Mouse (Mus musculus): ENCODE data around the gene Cadm3. TPM values are rescaled to one million over a fixed set of nuclear protein-coding genes. Genes with fewer than 3 reads are reported as not detected.
A peak's percentile ranks its signal among the peaks of the same experiment; 100 is the strongest.

The Cadm3 gene
- polyA plus RNA-seq, 1 experiment from 2014 or later = 50.0 TPM

DNA sequence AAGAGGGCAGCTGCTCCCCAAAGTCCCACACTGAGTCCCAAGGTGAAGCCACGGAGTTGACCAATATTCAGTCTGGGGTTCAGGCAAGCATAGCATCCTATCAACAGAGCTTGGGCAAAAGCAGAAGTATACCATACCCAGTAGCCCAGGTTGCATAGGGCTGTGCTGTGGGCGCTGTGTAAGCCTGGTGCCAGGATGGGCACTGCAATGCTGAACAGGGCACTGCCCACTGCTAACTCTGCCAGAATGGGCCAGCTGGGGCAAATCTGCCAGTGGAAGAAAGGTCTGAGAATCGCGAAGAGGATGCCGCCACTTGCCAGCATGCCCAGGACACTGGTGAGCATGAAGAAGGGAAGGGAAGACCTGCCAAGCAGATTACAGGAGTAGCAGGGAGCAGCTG, 35.1 kb downstream of the Cadm3 start:
- no peaks in the 10 kb centered on the region for H3K27me3 ChIP-seq
- no peak overlapping the region for H3K4me3 ChIP-seq
- H3K9ac ChIP-seq = no peak overlapping the region
- peaks cover 23% of the 10 kb centered on the region for H3K36me3 ChIP-seq
- H3K4me2 ChIP-seq = no peak overlapping the region
- H3K27ac ChIP-seq = no peak overlapping the region
- peaks cover 24% of the 10 kb centered on the region for H3K4me1 ChIP-seq (replicated peaks)
- 95% methylated on average over 5 of the region's 5 CpGs for WGBS
- H3K9me3 ChIP-seq = no peaks in the 10 kb centered on the region
- no peak for ATAC-seq (ENCODE audit: low FRiP score)

DNA sequence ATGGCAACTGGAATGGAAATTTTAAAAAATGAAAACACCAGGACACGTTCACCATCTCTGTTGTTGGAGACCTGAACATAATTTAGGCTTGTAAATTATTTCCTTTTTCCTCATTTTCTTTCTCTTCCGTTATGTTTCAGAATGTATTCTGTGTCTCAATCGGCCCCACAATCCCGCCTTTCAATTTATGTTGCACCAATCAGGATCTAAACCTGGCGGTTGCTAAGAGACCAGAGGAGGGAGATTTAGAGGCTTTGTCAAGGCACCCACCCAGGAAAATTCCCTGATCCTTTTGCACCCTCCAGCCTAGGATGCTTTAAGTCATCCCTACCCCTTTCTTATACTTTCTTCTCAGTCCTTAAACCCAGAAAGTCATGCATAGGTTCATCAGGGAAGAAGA, 37.8 kb downstream of the Cadm3 start:
- H3K27ac ChIP-seq = no peak overlapping the region

DNA sequence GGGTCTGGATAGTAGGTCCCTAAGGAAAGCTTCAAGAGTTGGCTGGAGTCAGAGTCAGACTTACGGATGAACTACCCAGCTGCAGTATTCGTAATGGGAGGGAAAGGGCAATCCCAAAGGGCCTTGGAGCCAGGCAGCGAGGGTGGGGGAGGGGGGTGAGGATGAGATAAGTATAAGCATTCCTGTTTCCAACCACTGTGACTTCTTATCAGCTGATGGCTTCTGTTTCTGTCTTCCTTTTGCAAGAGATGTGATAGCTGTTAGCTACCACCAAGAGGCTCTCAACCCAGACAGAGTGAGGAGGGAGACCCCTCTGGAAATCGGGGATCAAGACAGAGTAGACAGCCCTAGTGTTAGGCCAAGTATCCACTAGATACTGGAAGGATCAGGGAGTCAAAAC, 38.3 kb downstream of the Cadm3 start:
- peaks cover 16% of the 10 kb centered on the region for H3K4me1 ChIP-seq (replicated peaks)
- H3K36me3 ChIP-seq = no peaks in the 10 kb centered on the region
- H3K27ac ChIP-seq = peak overlapping the region; percentile 48; the same call in 1 of the 2 replicates
- H3K4me3 ChIP-seq = no peak overlapping the region
- H3K27me3 ChIP-seq = no peaks in the 10 kb centered on the region
- H3K9ac ChIP-seq = no peak overlapping the region
- no peaks in the 10 kb centered on the region for H3K9me3 ChIP-seq
- H3K4me2 ChIP-seq = no peak overlapping the region
- 44% methylated on average over 4 of the region's 4 CpGs for WGBS
- ATAC-seq (ENCODE audit: low FRiP score) = 0 out of 2 replicates have a peak, but pooled peaks have one; percentile 21

More for the DNA sequence above, 37.8 kb downstream of the Cadm3 start:
- H3K4me2 ChIP-seq = no peak overlapping the region
- no peaks in the 10 kb centered on the region for H3K36me3 ChIP-seq
- H3K4me3 ChIP-seq = no peak overlapping the region
- H3K9me3 ChIP-seq = no peaks in the 10 kb centered on the region
- WGBS = 79% methylated on average over 5 of the region's 5 CpGs
- no peak overlapping the region for H3K9ac ChIP-seq
- H3K27me3 ChIP-seq = no peaks in the 10 kb centered on the region
- ATAC-seq (ENCODE audit: low FRiP score) = no peak
- H3K4me1 ChIP-seq (replicated peaks) = peaks cover 16% of the 10 kb centered on the region

DNA sequence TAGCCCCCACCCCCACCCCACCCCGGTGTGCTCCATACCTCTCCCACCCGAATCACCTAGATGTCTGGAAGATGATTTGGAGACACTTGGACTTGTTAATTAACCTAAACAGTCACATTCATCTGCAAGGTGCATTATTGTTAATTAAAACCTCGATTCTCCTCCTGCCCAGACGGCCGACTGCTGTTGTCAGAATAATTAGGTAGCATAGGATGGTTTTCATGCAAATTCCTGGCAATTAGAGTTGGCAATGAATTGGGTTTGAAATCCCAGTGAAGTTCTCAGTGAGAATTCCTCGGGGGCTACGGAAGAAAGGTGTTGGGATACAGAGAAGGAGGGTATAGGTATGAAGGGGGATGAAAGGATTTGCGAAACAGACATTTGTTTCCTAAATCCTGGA, 39.0 kb downstream of the Cadm3 start:
- no peaks in the 10 kb centered on the region for H3K9me3 ChIP-seq
- H3K27ac ChIP-seq = no peak overlapping the region
- no peak for ATAC-seq (ENCODE audit: low FRiP score)
- H3K4me3 ChIP-seq = no peak overlapping the region
- no peaks in the 10 kb centered on the region for H3K36me3 ChIP-seq
- no peak overlapping the region for H3K9ac ChIP-seq
- 53% methylated on average over 8 of the region's 8 CpGs for WGBS
- no peak overlapping the region for H3K4me2 ChIP-seq
- peaks cover 16% of the 10 kb centered on the region for H3K4me1 ChIP-seq (replicated peaks)
- no peaks in the 10 kb centered on the region for H3K27me3 ChIP-seq

DNA sequence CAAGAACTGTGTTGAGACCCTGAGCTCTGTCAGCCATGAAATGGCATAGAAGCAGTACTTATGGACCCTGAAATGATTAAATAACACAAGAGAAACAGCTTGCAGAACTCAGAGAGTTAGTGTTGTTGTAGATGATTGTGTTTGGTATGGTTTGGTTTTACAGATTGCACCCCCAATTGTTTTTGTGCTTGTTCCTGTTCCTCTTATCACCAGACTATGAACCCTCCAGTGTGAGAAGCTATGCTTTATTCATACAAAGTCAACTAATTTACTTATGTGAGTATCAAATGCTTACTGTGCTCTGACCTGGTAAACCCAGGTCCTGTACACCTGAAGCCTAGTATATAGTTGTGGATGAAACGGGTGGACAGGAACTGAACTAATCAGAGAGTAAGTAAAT, 40.9 kb downstream of the Cadm3 start:
- Histone ChIP-seq H3K4me2 (no peak overlapping the region), H3K27ac (no peak overlapping the region), H3K4me1 (replicated peaks) (peaks cover 22% of the 10 kb centered on the region), H3K27me3 (no peaks in the 10 kb centered on the region), H3K36me3 (no peaks in the 10 kb centered on the region), H3K9ac (no peak overlapping the region), H3K9me3 (no peaks in the 10 kb centered on the region), H3K4me3 (no peak overlapping the region)
- WGBS = 68% methylated on average over 1 of the region's 1 CpGs
- no peak for ATAC-seq (ENCODE audit: low FRiP score)

DNA sequence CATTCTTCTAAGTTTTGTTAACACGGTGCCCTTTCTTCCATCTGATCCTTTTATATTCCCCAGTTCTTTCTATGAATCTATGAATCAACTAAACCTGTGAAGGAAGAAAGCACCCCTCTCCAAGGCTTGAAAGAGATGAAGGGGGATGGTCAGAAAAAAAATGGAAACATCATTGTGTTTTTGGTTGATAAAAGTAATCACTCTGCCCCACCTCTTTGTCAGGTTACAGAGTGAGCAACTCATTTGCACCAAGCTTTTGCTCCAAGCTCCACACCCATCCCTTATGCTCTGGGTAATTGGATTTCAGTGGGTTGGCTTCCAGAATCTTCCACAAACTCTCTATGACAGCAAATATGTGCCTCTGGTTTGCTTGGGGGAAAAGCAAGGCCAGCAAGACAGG, 42.1 kb downstream of the Cadm3 start:
- peaks cover 27% of the 10 kb centered on the region for H3K4me1 ChIP-seq (replicated peaks)
- 93% methylated on average over 1 of the region's 1 CpGs for WGBS

DNA sequence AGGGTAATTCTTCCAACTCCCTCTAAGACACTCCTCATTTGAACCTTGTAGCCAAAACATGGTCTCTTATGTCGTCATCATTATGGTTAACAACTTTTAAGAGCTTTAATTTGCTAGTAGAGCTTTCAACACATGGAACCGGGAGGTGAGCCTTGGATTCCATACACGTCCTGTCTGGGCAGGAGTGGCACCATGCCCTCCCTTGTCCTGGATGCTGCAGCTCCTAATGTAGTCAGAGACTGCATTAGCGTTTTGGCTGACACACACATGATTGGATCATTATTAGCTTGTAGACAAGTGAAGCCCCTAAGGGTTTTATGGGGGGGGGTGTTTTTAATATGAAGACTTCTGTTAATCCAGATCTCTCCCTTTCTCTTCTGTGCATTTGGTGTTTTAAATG, 42.5 kb downstream of the Cadm3 start:
- no peaks in the 10 kb centered on the region for H3K36me3 ChIP-seq
- no peak for ATAC-seq (ENCODE audit: low FRiP score)
- H3K27ac ChIP-seq = no peak overlapping the region
- H3K27me3 ChIP-seq = no peaks in the 10 kb centered on the region
- no peak overlapping the region for H3K9ac ChIP-seq
- H3K9me3 ChIP-seq = no peaks in the 10 kb centered on the region
- H3K4me3 ChIP-seq = no peak overlapping the region
- no peak overlapping the region for H3K4me2 ChIP-seq
- peaks cover 24% of the 10 kb centered on the region for H3K4me1 ChIP-seq (replicated peaks)
- 64% methylated on average over 4 of the region's 4 CpGs for WGBS

More for the DNA sequence above, 42.1 kb downstream of the Cadm3 start:
- Histone ChIP-seq H3K4me2 (no peak overlapping the region), H3K27me3 (no peaks in the 10 kb centered on the region), H3K27ac (no peak overlapping the region), H3K9me3 (no peaks in the 10 kb centered on the region), H3K36me3 (no peaks in the 10 kb centered on the region), H3K9ac (no peak overlapping the region), H3K4me3 (no peak overlapping the region)
- no peak for ATAC-seq (ENCODE audit: low FRiP score)

DNA sequence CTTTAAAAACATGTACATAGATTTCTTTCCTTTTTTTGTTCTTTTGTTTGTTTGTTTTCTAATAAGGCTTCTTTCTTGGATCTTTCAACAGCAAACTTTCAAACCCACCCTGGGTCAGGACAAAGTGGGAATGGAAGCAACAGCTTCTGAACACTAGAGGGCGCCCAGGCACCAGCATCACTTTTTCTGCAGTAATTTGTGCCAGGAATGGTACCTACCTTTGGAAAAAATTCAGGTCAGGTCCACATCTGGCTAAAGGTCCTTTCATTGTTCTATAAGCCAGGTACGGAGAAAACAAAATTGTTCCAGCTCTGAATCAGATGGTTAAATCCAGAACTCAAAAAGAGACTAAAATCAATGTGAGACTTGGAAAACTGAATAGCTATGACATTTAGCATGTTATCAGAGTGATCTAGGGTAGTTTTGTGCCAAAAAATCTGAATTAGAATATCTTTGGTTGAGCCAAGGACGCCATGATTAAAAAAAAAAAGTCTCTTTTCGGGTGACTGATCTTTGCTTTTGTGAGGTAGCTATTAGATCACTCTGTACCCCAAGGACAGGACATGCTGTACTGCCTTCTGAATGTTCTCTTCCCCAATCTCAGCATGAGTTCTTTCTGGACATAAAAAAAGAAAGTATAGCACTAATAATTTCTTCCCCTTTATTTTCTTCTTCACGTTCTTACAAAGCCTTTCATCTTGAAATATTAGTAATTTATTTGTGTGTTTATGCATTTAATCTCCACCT, 43.5 kb downstream of the Cadm3 start:
- no peak for ATAC-seq (ENCODE audit: low FRiP score)

DNA sequence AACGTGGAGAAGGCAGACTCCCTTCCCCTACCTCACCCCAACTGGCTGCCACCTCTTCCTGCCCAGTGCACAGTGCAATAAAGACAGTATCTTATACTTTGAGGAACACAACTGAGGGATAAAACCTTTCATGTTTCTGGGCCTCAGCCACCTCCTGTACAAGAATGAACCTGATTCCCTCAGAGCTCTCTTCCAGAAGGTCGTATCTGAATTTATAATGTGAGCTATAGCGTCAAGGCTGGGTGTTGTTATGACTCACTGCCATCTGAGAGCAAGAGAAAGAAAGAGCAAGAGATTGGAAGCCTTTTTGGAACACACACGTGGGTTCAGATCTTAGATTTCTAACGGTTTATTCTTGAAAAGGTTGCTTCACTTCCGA, 45.3 kb downstream of the Cadm3 start:
- Histone ChIP-seq H3K36me3 (no peaks in the 10 kb centered on the region), H3K27ac (no peak overlapping the region), H3K9me3 (no peaks in the 10 kb centered on the region), H3K27me3 (no peaks in the 10 kb centered on the region), H3K4me2 (no peak overlapping the region), H3K4me3 (no peak overlapping the region), H3K9ac (no peak overlapping the region), H3K4me1 (replicated peaks) (peaks cover 11% of the 10 kb centered on the region)
- ATAC-seq (ENCODE audit: low FRiP score) = no peak
- 70% methylated on average over 6 of the region's 6 CpGs for WGBS

More for the DNA sequence above, 43.5 kb downstream of the Cadm3 start:
- H3K4me3 ChIP-seq = no peak overlapping the region
- no peaks in the 10 kb centered on the region for H3K36me3 ChIP-seq
- no peak overlapping the region for H3K9ac ChIP-seq
- no peaks in the 10 kb centered on the region for H3K9me3 ChIP-seq
- peaks cover 16% of the 10 kb centered on the region for H3K4me1 ChIP-seq (replicated peaks)
- H3K27ac ChIP-seq = no peak overlapping the region
- no peaks in the 10 kb centered on the region for H3K27me3 ChIP-seq
- WGBS = 33% methylated on average over 5 of the region's 5 CpGs
- H3K4me2 ChIP-seq = no peak overlapping the region

DNA sequence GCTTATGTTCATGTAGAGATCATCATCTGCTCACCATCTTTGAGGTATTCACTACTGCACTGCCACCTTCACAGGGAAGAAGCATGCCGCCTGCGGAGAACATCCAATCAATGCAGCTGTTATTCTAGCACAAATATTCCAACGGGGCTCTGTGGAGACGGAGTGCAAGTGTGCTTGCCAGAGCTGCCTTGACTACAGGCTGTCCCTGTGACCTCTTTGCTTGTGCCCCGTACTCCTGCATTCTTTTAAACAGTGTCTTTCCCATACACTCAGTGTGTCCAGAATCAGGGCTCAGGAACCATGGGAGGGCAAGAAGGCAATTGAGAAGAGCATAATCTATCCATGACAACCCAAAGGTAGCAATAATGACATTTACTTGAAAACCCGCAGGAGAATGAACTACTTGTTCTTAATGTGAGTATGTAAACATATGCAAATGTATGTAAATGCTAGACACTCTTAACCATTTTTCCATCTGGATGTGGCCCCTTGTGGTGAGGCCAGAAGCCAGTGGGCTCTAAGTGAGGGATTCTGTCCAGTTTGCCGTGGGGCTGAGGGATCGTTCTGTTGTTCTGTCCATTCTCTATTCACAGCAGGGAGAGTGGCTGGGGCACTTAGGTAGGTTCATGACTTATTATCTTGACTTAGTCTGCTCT, 45.8 kb downstream of the Cadm3 start:
- Histone ChIP-seq H3K9ac (no peak overlapping the region), H3K9me3 (no peaks in the 10 kb centered on the region), H3K27ac (no peak overlapping the region), H3K36me3 (no peaks in the 10 kb centered on the region), H3K4me1 (replicated peaks) (peaks cover 11% of the 10 kb centered on the region), H3K4me3 (no peak overlapping the region), H3K27me3 (no peaks in the 10 kb centered on the region), H3K4me2 (no peak overlapping the region)
- peak; percentile 81 for ATAC-seq (ENCODE audit: low FRiP score)
- WGBS = 38% methylated on average over 8 of the region's 8 CpGs

DNA sequence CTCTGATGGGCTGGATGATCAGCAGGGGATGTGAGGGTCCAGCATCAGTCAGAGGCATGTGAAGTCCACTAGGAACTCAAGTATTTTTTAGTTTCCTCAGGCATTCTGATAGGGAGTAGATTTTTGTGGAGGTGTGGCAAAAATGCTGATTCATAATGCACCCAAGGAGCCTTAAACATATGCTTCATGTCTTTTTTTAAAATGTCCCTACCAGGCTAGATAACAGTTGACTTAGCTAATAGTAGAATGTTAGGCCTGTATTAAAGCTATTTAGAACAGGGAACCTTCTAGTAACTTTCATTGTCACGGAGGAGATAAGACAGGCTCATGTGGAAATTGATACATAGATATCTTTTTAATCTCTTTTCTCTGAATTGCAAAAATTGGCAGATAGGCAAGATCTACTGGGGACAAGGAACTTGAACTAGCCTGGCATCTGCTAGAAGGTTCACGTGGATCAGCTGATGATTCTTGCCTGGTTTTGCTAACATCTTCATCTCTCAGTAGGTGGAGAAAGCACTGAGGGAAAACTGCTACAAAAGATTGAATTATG, 49.5 kb downstream of the Cadm3 start:
- no peak overlapping the region for H3K4me2 ChIP-seq
- H3K4me3 ChIP-seq = no peak overlapping the region
- no peak for ATAC-seq (ENCODE audit: low FRiP score)
- no peaks in the 10 kb centered on the region for H3K9me3 ChIP-seq
- WGBS = 93% methylated on average over 2 of the region's 2 CpGs
- H3K9ac ChIP-seq = no peak overlapping the region
- H3K27ac ChIP-seq = no peak overlapping the region
- H3K4me1 ChIP-seq (replicated peaks) = peaks cover 11% of the 10 kb centered on the region
- no peaks in the 10 kb centered on the region for H3K27me3 ChIP-seq
- no peaks in the 10 kb centered on the region for H3K36me3 ChIP-seq

DNA sequence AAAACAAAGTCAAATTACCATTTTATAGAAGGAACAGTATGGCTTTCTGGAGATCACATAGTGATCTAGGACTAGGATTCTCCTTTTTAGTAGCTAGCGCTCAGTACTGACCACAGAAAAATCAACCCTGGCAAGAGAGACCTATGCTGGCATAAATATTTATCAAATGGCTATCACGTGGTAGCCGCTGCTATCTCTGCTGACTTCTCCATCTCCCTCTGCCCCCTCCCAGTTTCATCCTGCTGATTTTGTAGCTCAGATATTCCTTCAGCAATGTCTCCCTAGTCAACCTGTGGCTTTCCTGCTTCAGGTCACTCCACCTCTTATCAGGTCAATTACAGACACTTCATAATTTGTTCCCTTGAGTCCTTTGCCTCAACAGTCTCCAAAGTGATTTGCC, 51.8 kb downstream of the Cadm3 start:
- ATAC-seq (ENCODE audit: low FRiP score) = no peak
- H3K4me2 ChIP-seq = no peak overlapping the region
- no peak overlapping the region for H3K4me3 ChIP-seq
- 90% methylated on average over 3 of the region's 3 CpGs for WGBS
- no peaks in the 10 kb centered on the region for H3K9me3 ChIP-seq
- no peaks in the 10 kb centered on the region for H3K4me1 ChIP-seq (replicated peaks)
- no peak overlapping the region for H3K9ac ChIP-seq
- H3K36me3 ChIP-seq = no peaks in the 10 kb centered on the region
- no peaks in the 10 kb centered on the region for H3K27me3 ChIP-seq
- no peak overlapping the region for H3K27ac ChIP-seq

Measured in hindbrain, embryonic 13.5 days (tissue).